Mouse (Mus musculus): ENCODE results near the gene Lhx2.
A peak's percentile ranks its signal among the peaks of the same experiment; 100 is the strongest.

Lhx2 gene

DNA sequence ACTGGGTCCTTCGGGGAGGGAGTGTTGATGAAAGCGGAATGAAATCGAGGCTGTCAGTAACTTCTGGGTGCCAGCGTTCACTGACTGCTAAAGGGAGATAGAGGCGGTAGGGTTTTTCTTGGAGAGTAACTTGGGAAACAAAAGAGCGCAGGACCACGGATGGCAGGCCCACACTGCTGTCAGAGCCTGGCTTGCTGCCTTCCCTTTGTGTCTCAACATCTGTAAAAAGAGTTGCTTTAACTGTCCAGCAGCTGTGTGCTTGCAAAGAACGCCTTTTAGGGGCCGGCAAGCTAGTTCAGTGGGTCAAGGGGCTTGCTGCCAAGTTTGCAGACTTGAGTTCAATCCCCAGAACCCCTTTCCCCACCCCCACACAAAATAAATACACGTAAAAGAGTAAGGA, 20.1 kb downstream of the Lhx2 start:
- DNase-seq (ENCODE audit: low read depth, low spot score): no peak

DNA sequence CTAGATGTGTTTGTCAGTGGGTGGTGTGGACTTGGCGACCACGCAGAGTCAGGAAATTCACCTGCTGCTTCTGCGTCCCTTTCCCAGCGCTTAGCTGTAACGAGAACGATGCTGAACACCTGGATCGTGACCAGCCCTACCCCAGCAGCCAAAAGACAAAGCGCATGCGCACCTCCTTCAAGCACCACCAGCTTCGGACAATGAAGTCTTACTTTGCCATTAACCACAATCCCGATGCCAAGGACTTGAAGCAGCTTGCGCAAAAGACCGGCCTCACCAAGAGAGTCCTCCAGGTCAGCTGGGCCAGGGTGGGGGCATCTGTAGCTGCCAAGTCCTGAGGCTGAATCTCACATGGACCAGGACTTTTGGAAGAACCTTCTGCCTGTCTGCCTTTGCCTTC, 20.7 kb downstream of the Lhx2 start:
- no peak for DNase-seq (ENCODE audit: low read depth, low spot score)

DNA sequence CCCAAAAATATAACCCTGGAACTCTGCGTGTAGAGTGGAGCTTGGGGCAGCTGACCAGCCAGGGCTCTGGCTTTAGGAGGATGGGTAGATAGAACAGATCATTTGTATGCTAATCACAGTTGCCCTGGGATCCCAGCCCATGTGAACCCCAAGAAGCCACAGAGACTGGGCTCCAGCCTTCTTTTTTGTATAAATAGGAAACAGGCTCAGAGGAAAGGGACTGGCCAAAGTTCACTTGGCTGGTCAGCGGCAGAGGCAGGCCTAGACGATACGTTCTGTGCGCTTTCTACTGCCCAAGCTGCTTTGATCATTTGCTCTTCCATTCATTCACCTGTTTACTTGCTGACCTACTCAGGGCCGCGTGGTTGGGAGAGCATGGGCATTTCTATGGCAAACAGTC, 27.1 kb downstream of the Lhx2 start:
- DNase-seq (ENCODE audit: low read depth, low spot score): no peak

DNA sequence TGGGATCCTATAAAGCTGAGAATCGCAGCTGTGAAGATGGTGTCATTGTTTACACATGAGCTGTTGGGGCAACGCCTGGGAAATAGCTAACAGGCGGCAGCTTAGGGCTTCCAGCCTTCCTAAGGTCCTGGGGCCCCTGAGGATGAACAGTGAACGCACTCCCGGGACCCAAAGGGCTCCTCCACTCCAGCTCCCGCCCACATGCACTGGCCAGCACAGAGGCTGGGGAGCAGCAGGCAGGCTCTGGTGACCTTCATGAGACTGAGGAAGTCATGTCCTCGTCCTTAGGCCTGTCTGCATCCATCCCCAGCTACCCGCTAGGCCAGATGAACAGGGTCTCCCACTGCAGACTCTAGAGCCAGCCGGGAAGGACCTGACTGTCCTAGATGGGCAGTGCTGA, 27.9 kb downstream of the Lhx2 start:
- DNase-seq (ENCODE audit: low read depth, low spot score): no peak

DNA sequence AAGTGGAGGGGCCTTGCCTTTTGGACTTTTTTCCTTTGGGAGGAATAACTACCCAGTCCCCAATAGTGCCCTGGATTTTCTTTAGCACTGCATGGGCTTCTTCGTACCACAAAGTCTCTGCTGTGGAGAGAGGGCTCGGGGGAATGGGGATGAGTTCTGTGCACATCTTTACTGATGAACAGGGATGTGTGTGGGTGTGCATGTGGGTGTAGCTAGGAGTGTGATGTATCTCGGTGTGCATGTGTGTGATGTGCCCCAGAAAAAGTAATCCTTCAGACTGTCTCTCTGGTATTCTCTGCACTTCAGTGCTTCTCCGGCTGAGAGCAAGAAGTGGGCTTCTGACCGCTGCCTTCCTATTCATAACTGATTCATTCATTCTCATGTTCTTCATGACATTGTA, 28.8 kb downstream of the Lhx2 start:
- DNase-seq (ENCODE audit: low read depth, low spot score): no peak

DNA sequence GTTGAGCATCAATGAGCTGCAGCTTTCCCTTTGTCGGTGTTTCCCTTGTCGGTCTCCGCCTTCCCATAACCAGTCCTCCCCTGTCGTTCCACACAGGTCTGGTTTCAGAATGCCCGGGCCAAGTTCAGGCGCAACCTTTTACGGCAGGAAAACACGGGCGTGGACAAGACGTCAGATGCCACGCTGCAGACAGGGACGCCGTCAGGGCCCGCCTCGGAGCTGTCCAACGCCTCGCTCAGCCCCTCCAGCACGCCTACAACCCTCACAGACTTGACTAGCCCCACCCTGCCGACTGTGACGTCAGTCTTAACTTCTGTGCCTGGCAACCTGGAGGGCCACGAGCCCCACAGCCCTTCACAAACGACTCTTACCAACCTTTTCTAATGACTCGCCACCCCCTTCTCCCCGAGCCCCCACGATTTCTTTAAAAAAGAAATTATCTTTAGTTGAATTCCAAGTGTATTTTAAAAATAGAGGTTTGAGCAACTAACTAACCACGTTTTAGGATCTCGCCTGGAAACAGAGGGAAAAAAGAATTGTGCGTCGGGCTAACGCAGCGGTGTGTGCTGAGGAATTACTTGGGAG, 29.8 kb downstream of the Lhx2 start:
- DNase-seq (ENCODE audit: low read depth, low spot score): peak; percentile 89

DNA sequence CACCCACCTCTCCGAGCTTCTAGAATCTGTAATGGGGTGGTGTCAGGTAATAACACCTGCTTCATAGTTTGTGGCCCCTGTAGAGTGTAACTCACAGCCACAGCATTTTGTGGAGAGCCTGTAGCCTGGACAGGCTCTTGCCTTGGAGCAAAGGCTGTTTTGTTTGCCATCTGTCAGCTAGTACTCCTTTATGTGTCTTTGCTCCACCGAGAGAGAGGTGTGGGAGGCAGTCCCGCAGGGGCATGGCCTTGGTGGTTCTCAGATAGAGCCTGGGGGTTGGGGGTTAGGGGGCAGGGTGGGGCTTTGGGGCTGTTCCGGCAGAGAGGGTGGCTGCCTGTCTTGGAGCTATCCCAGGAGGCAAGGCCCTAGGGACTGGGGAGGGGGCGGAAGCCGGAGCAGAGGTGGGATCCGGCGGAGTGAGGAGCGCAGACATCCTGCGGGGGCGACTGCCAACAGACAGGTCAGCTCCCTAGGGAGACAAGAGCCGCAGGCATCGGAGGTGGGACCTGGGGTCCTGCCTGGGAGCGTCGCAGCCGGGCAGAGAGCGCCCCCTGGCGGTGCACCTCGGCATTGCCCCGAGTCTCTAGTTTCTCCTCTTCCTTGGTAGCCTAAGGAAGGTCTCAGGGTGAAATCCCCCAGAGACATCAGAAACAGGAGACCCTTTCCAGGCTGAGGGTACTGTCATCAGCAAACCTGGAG, 36.7 kb downstream of the Lhx2 start:
- DNase-seq (ENCODE audit: low read depth, low spot score): peak; percentile 54

DNA sequence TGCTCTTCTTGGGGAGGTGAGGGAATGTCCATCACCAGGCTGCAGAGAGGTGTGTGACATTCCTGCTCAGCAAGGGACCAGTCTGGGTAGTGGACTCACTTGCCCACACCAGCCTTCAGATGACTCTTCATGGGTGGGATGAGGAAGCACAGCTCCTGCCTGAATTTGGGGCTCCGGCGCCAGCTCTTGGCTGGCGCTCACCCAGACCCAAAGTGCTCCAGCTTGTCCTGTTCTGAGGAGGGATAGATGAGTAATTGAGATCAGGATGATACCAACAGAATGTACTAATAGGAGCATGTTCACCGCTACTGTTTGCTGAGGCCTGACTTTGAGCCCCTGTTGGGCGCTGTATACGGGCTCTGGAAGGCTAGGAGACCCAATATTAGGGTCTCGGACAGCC, 38.2 kb downstream of the Lhx2 start:
- no peak for DNase-seq (ENCODE audit: low read depth, low spot score)

DNA sequence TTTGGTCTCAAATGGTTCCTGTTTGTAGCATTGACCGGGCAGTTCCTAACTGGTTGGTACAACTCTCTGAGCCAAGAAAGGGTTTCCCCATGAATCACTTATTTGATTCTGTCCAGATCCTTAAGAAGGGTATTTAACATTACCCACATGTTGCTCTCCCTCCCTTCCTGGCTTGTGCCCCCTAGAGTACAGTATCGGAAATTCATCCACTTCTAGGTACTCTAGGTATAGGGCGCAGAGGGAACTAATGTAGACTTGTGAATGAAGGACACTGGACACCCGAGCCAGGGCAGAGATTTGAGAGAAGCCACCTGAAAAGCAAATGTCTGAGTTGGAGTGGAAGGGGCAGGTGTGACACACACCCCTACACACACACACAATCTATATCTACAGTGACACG, 39.3 kb downstream of the Lhx2 start:
- peak; percentile 62 for DNase-seq (ENCODE audit: low read depth, low spot score)

DNA sequence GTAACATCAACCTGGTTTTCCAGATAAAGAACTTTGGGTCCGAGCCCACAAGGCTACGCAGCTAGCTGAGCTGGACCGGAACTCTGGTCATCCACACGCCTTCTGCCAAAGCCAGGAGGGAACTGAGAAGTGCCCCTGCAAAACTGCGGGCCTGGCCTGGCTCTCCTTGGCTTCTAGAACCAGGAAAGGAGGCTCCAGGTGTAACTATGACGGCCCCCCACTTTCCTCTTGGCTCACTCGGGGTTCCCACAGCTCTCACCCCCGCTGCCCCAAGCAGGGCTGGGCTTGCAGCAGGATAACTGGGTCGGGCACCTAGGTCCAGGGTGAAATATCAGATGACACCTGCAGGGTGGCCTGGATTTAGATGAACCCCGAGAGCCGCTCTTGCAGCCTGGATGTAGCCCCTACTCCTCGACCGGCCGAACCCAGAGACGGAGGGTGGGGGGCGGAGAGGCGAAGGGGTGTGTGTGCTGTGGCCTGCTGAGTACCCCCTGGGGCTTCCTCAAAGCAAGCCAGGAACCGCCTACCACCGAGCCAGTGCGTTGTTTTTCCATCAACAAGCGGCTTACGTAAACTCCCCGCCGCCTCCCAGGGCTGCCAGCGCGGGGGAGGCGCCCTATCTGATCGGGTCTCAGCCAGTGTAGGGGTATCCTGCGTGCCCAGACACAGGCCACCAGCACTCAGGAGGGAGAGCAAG, 39.9 kb downstream of the Lhx2 start:
- DNase-seq (ENCODE audit: low read depth, low spot score): peak; percentile 22

DNA sequence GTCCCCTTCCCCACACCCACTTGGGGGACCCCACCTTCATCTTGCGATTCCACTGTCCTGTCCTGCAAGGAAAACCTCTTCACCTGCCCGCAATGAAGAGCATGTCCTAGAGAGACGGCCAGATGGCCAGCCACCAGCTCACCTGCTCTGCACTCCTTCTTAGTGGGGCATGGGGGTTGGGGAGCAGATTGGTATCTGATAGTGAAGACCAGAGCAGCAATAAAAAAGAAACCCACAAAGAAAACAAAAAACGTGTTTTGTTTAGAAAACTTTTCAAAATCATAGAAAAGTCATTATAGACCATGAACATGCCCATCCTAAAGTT, 40.4 kb downstream of the Lhx2 start:
- no peak for DNase-seq (ENCODE audit: low read depth, low spot score)

DNA sequence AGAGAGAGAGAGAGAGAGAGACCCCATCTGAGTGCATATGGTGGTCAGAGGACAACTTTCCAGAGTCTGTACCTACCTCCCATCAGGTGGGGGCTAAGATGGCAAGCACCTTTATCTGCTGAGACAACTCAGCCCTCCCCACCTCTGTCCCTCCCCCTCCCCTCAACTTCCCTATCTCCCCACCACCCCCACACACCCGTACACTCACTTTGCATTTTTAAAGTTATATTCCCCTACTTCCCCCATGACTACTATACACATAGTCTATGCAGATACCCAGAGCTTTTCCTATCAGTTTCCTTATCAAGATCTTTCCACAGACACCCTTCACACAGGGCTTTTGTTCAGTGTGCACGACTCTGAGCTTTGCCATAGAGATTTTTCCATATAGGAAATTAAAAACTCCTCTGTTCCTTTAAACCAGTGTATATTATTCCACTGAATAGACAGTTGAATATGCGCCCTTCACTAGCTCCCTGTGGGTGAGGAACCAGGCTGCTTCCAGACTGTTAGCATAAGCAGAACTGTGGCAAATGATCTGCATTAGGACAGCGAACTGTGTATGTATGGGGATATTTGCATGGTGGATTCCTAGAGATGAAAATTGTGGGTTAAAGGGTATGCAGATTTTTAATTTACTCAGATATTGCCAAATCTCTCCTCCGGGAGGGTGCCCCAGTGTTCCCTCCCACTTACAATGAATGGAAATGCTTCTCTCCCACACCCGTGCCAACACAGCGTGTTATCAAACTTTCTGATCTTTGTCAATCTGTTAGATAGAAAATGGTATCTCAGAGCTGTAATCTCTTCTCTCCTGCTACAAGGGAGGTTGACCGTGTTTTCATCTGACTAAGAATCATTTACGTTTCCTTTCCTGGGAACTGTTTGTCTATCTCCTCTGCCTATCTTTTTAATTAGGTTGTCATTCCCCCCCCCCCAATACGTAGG, 41.3 kb downstream of the Lhx2 start:
- DNase-seq (ENCODE audit: low read depth, low spot score): no peak

DNA sequence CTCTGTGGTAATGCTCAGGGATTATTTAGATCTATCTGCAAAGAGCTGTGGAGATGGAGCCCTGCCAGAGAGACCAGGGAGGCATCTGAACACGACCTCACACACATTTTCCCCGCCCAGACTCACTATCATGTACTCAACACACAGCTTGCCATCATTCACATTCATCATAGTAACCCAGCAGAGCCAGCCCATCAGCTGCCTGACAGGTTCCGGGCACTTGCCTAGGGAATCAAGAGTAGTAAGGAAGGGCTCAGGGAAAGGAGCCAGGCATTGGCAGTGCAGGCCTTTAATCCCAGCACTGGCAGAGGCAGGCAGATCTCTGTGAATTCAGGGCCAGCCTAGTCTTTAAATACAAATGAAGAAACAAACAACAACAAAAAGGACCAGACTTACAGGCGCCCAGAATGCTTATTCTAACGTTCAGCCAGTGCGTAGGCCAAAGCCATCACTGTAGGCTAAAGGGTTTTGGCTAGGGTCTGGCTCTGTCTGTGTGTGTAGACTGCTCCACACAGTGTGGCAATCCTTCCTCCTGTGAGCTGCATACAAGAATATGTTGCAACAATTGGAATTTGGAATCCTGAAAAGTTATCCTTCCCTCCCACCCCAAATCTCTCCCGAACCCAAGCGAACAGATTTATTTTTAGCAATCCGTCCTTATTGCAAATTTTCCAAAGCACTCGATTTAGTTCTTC, 48.6 kb downstream of the Lhx2 start:
- DNase-seq (ENCODE audit: low read depth, low spot score): no peak

DNA sequence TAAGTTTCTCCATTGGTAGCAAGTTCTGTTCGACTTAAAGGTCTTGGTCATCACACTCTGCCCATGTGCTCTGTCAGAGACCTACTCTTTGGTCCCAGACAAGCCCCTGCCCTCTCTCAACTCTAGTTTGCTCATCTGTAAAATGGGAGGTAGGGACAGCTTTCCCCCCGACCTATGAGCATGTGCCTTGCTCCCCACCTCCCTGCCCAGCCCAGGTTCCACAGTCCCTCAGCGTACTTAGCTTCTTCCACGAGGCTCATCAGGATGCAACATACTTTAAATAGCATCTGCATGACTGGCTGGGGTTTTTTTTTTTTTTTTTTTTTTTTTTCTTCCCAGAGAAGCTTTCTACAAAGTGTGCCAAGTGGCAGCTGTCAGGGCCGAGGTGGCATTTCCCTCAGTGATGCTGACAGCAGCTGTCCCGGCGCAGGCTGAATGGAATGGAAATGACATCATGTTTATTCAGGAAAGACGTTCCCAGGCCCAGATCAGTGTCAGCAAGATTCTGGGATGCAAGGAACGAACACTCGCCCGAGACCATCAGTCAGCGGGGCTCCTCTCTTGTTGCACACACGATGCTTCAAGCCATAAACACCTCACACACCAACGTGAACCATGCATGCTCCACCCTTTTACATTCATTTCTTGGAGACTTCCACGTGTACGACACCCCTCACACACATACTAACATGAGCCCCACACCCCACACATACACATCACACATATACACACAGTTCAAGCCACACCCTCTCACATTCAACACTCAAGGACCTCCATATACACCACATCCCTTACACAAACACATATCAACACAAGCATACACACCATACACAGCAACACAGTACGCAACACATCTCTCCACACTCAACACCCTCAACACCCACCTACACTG, 56.1 kb downstream of the Lhx2 start:
- no peak for DNase-seq (ENCODE audit: low read depth, low spot score)

DNA sequence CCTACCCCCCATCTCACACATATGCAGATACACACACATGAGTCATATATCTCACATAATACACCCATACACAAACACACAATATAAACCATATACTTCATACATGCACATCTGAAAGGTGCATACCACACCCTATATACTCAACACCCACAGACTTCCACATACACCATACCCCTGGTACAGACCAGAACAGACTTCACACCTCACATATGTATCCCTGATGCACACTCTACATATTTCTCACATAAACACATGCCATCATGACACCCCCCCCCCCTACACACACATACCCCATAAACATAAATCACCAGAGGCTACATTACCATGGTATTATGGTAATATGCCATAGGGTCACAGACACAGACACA, 56.8 kb downstream of the Lhx2 start:
- DNase-seq (ENCODE audit: low read depth, low spot score): no peak

DNA sequence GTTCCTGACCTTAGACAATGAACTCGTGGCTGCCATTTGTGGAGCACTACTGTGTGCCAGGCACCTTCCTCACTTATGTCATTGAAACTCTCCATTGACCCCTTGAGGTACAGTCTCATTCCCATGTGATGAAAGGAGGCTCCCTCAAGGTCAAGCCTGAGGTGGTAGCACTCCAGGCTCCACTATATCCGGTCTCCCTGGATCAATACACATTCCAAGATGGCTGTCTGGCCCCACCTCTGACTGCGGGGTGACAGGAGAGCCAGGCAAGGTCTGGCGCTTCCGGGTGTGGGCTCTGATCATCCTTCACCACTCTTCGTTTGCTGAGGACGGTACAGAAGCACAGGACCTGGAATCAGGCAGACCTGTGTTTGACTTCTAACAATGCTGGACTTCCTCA, 58.2 kb downstream of the Lhx2 start:
- DNase-seq (ENCODE audit: low read depth, low spot score): peak; percentile 88

DNA sequence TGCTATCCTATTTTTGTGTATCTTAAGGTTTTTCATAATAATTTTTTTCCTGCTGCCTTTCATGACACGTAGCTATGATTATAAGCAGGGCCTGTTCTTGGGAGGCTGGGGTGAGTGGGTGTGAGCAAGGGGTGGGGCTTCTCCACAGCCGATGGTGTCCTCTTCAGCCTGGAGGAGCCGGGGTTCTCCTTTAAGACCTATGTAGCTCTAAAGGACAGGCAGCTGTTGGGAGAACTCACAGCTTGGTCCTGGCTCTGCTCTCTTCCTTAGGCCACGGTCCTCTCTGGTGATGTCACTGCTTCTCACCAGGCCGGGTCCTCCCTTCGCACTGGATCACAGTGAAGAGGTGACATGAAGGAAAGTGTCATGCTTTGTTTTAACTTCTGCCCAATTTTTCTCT, 58.8 kb downstream of the Lhx2 start:
- DNase-seq (ENCODE audit: low read depth, low spot score): peak; percentile 35

DNA sequence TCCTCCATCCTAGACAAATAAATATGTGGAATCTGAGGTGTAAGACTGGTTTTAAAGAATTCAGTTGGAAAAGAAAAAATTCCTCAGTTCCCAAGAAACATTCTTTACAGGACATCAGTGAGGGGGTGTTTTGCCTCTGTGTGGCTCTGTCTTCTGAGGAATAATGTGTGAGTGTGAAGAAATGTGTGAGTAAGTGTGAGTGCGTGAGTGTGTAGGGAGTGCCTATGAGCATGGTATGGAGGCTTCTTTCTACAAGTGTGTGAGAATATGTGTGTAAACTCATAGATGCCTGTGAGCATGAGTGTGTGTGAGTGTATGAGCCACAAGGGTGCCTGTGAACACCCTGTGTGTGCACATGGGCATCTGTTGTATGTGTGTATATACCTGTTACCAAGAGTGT, 63.5 kb downstream of the Lhx2 start:
- DNase-seq (ENCODE audit: low read depth, low spot score): no peak

DNA sequence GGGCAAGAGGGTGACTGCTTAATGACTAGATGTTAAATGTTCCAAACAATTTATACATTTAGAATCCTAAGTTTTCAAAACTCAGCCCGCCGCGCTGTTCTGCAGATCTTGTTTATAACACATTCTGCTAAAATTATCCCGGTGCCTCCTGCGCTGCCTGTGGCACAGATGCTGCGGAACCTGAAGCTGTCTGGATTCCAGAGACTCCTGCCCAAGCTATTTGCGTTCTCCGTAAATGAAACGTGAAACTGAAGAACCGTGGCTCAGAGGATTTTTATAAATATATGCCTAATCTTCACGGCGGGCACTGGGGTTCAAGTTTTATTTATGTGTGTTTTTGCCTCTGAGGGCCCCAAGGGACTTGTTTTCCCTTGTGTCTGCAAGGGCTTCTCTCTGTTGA, 64.2 kb downstream of the Lhx2 start:
- DNase-seq (ENCODE audit: low read depth, low spot score): no peak

DNA sequence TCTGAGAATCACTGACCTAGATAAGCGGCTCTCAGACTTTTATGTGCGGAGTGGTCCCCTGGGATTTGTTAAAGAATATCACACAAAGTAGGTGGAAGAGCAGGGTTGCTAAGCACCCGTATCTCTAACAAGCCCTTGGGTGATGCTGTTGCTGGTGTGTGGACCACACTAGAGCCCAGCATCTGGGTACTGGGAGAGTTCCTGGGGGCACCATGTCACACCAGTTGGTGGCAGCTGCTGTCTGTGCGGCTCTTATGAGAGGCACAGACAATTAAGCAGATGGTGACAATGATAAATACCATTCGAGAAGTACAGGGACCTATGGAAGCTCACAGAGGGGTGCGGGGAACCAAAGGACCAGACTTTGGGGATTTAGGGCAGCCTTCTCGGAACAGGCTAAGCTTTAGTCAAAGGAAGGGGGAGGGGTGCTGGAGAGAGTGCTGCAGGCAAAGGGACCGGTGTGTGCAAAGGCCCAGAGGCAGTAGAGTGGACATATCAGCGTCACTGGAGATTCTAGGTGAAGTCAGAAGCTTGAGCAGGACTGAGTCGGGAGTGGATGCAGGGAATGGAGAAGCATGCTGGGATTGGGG, 65.0 kb downstream of the Lhx2 start:
- no peak for DNase-seq (ENCODE audit: low read depth, low spot score)
